Mouse (Mus musculus) T-helper 2 cell (primary cell): ENCODE results near the gene Dolk.

Experiments used
- in situ Hi-C: fragments of 300-600 bp; cut with MboI, MseI; formaldehyde crosslinking; loops from one replicate; pipeline ENCODE4 v1.15.1; 2025; ENCODE audit warnings: high pct_unique_total_duplicates

The Dolk gene

DNA sequence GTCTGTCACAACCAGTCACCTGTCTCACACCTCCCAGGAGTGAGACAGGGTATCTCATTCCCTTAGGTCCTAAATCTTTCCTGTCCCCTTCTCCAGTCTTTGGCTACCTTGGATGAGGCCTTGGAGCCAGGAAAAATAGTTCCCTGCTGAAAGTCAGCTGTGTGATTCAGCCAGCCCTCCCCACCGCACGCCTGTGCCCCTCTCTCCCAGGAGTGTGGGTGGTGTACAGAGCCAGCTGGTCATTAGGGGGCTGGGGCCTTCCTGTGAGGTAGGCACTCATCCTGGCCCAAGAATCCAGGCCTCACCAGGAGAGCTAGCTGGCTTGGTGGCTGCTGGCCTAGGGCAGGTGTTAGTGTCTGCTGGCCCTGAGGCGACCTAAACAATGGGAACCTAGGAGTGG is 33.6 kb downstream of the Dolk start:
- in situ Hi-C loops, result no loop called here

DNA sequence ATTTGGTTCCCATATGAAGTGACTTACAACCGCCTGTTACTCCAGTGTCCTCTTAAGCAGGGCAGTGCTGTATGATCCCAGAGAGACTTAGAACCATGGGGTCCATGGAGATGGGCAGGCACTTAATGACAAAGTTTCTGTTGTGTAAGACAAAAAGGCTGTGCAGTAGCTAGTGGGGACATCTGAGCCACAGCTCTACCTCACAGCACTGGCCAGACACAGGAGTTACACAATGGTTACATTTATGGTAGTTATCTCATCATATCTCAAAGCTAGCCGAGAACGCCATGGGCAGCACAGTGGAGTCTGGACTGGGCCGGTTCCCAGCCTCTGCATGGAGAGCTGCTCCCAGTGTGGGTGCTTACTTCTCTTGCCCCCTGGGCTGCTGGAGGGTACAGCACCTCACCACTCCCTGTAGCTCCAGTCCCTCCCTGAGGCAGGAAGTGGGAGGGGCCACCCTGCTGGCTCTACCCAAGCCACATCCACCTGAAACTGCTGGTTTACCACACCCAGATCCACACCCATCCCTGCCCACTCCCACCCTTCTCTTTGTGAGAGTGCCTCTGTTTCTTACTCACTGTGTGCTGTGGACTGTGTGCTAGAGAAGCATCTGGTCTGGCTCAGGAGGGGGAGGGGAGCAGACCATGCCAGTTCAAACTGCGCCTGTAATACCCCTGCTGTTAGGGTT is 34.6 kb downstream of the Dolk start:
- in situ Hi-C loops, result no loop called here

DNA sequence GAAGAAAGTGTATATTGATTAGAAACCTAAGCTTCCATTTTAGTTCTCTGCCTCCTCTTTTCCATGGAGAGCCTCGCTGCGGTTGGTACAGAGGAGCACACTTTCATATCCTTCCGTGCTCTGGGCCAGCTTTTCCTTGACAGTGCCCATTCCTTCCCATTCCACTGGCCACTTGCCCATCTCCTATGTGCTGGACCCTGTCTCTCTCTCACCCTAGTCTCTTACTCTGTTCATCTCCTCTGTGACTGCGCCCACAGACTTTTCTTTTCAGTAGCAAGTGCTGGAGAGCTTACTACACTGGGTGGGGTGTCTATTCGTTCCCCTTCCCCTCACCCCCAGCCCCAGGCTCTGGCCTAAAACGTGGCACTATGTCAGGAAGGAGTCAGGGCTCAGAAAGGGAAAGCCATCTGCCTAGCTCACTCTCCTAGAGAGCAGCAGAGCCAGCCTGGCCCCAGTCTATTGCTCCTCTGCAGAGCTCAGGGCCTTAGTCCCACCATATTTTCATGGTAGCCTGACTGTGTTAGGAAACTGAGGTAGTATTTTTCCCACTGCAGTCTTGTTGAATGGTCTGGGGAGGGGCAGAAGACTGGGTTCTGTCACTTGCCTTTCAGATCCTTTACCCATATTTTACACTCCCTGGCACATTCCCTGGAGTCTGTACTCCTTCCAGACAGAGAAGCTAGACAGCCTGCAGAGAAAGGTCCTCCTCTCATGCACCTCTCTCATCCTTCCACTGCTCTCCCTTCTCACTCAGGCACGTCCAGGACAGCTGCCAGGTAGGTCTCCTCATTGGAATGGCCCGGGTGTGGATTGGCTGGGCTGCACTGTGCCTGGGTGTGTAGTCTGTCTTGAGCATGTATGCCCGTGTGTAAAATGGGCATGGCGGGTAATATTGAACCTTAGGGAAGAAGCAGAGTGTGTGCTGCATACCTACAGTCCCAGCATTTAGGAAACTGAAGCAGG is 35.7 kb downstream of the Dolk start:
- in situ Hi-C loops, result no loop called here

DNA sequence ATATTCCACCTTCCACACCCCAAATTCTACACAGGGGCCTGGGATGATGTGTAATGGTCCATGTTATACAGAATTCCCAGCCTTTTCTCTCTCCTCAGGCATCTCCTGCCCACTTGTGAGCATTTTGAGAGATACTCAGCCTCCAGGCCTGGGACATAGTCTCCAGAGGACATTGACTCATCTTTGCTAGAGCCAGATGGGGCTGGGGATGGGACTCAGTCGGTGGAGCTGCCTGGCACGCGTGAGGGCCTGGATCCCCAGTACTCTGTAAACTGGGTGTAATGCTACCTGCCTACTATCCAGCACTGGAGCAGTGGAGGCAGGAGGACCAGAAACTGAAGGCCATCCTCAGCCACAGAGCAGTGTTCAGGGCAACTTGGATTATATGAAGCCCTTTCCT is 37.0 kb downstream of the Dolk start:
- in situ Hi-C loops, result no loop called here

DNA sequence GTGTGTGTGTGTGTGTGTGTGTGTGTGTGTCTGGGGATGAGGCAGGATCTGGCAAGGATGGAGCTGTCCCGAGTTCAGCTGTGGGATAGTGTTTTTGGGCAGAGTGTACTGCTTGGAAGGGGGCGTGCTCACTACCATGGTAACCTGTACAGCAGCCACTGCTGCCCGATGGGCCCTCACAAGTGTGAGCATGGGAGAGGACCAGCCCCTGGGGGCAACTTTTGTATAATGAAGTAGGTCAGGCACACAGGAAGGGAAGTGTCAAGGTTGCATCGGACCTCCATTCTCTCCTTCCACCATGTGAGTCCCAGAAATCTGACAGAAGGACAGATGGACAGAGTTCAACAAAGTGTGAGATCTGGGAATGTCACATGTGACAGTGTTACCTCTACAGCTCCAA is 38.5 kb downstream of the Dolk start:
- in situ Hi-C loops, result no loop called here

DNA sequence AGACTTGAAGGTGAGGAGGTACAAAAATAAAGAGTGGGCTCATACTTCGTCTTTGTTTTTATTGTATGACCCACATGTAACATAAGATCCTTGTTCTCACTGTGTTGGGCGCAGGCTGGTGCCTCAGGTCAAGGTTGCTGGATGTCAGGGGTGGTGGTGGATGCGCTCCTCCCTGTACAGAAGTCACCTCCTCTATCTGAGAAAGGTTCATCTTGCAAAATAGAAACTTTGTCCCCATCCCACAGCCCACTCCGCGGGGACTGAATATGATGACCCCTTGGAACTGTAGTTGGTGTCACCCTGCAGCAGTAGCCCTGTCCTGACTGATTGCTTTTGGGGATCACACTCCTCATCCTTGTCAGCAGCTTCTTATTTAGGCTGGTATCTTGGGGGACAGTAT is 39.1 kb downstream of the Dolk start:
- in situ Hi-C loops, result no loop called here

DNA sequence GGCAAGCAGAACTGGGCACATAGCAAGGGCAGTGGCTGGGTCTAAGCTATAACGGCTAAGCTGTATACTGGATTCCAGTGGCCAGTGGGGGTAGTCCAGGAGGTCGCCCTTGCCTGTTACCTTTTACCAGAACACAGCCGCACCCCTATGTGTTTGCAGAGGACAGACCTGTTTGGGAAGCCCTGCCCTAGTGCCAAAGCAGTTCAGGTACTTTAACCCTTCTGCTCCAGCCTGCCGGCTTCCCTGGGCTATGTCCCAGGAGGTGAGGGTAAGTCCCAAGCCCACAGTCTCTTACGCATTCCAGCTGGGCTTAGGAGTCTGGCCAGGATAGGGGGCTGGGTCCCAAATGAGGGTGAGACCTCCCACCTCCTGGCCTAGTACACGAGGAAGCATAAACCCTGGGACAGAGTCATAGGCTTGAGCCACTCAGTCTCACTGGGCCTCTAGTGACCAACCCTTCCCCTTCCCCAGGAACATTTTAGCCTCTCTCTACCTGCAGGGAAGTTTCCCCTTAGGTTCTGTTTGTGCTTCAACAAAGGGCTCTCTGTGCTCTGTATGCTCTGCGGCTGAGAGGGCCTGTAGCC is 41.4 kb downstream of the Dolk start:
- in situ Hi-C loops, result no loop called here

DNA sequence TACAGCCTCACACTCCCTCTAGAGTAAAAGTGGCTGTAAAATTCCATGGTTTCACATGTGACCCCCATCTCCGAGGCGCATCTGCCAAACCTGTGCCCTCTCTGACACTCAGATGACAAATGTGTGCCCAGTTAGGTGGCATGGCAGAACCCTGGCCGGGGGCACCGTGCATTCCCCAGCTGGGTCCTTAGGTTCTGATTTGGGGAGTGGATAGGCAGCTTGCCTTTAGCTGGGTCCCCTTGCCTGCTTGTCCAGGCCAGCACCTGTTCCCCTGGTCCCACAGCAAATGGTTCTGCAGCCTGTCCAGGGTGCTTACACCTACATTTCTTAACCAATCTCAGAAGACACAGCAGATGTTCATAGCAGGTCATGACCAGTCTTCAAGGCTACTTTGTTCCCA is 42.7 kb downstream of the Dolk start:
- in situ Hi-C loops, result no loop called here

DNA sequence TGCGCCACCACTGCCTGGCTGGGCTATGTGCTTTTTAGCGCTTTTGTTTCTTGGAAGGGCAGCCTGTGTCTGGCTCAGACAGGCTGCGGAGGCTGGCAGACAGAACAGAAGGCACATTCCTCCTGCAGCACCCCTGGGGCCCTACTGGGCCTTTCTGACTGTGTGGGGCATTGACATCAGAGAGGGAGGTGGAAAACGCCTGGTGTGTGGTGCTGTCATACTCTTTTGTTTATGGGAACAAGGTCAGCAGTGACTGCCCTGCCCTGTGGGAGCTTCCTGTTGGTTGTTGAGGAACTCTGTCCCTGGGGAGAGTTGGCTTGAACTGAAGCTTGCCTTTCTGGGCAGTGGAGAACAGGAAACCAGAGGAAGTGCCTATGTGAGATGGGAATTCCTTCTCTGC is 43.6 kb downstream of the Dolk start:
- in situ Hi-C loops, result no loop called here

DNA sequence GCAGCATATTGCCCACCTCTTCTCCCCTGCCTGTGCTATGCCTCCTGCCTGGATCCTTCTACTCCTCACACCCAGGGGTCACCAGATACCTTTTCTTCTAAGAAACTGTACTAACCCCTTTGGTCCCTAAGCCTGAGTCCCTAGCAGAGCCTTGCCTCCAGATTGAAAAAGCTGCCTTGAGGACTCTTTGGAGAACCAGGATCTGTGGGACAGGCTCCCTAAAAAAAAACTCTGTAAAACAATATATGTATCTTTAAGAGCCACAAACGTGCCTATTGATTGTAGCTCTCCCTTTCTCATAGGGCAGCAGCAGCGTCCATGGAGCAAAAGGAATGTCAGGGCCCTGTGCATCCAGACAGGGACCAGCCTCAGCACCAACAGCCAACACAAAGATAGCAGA is 45.9 kb downstream of the Dolk start, which contains the start of gene Gm28035:
TSS of gene Gm28035 (plus strand) at position 301 of the 400 bp plus-strand sequence.
- in situ Hi-C loops, result no loop called here

DNA sequence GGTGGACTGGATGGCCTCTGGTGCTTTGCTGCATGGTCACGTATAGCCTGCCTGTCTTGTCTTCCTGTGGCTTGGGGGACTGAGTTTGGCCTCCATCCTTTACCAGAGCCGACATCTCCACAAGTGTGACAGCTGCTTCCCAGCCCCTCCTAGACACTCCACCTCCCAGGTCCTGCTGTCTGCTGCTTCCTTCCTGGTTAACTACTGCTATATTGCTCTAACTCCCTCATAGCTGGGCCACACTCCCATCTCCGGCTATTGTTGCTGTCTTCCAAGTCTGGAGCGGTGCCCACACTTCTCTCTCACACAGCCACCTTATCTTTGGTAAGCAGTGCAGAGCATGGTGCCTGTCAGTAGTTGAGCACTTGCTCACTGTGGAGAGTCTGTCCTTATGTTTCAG is 46.4 kb downstream of the Dolk start:
- in situ Hi-C loops, result no loop called here

DNA sequence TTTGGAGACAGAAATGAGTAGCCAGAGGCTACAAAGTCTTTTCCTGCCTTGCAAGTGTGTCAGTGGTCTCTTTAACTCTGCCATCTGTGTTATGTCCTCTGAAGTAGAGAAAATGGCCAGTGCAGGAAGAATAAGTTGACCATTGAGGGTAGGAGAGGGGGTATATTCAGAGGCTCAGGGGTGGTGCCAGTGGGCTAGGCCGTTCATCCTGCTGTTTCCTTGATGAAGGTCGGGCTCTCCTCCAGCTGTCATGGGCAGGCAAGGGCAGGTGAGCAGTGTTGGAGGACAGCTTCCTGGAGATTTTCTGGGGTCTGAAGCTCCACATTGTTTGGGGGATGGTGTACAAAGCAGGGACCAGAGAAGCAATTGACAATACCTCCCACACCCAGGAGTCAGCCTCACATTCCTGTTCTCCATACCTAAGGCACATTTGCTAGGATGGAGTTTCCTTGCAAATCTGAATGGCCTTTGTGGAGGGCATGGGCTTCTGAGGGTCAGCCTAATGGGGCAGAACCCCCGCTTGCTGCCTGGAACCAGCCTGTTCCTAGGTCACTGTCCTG is 47.1 kb downstream of the Dolk start:
- in situ Hi-C loops, result no loop called here

DNA sequence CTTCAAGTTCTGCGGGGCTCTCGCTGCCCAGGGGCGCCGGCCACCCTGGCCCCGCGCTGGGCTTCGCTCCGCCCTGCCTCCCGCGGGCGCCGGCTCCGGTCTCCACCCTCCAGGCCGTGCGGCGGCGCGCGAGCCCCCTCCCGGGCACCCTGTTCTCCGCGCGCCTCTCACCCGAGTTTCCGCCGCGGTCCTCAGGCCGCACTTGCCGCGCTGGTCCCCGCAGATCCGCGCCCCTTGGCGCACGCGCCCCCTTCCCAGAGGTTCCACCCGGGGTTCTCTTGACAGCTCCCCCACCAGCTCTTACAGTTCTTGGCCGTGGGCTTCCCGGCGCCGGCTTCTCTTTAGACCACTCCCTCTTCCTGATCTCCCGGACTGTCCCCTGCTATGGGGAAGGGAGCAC is 48.3 kb downstream of the Dolk start:
- in situ Hi-C loops, result no loop called here

DNA sequence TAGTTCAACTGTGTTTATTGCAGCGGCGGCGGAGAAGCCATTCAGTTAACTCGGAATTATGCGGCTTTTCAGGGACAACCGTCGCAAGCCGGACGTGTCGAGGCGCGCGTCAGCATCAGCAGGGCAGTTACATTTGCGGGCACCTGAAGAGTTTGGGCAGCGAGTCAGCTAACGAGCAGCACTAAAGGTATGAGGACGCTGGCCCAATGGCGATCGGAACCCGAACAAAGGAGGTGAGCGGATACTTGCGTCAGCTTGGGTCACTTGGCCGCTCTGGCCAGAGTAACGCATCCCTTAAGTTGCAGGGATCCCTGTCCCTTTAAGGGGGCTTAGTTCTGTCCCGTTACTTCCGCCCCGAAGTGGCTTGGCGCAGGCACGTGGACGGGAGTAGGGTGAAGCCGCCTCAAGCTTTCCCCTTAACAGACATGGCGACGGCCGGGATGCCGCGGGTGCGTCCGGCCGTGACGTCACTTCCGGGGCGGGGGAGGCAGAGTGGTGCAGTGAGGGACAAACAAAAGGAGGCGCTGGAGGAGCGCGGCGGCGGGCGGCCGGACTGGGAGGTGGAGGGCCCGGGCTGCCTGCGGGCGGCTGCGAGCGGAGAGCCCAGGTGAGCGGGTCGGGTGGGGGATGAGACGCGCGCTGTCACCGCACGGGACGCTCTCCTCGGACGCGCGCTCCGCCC is 48.8 kb downstream of the Dolk start, which contains the start of gene Lrrc8a:
TSS of gene Lrrc8a (plus strand) at position 517 of the 682 bp plus-strand sequence.
- in situ Hi-C loops, result no loop called here

DNA sequence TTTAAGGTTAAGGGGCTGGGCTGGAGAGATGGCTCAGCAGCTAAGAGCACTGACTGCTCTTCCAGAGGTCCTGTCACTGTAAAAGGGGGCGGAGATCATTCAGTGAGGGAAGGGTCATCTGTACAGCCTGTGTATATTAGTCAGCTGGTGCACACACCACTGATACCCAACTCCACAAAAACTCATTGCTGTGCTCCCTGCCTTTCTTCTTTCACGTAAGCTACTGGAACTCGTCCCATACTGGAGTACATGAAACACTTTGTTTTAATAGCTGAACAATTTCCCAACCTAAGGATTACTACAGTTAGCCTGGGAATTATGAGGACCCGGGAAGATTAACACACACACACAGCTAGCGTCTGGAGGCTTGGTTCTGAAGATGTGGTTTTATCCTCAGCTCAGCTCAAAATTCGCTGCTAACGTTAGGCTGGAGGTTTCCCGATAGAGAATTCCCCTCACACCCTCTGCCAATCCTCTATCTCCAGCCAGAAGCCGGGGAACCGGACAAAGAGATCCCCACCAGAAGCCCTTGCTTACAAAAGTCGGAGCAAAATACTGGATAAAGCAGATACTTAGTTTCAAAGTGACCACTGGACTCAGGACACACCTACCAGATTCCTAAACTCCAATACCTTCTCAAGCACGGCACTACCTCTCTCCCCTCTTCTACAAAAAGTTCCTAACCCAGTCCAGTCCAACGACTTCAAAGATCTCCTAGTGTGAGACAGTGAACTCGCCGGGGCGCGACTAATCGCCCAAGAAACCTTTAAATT is 49.5 kb downstream of the Dolk start:
- in situ Hi-C loops, result no loop called here

DNA sequence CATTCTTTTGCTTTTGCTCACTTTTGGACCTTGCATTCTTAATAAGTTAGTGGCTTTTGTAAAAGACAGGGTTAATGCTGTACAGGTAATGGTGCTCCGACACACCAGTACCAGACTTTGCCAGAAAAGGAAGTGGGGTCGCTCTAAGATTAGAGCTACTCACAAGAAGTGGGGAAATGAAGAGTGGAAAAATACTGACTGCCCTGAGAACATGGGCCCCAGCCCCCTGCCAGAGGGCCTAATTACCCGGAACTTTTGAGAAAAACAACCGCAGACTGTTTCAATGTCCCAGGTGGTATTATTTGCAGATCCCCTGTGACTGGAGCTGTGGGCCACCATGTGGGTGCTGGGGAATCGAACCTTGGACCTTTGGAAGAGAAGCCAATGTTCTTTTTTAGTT is 50.5 kb downstream of the Dolk start:
- in situ Hi-C loops, result no loop called here
